Mouse (Mus musculus) intestine, postnatal 0 days (tissue): Measurements from ENCODE around the gene Mpp3. TPM values are rescaled to one million over a fixed set of nuclear protein-coding genes. Genes with fewer than 3 reads are reported as not detected.
A peak's percentile ranks its signal among the peaks of the same experiment; 100 is the strongest.

Experiments
- ATAC-seq: fragments of 200-750 bp; cut with Nextera tagmentation; 2 replicates; pipeline ENCODE4 v1.8.0; 2017; ENCODE audit warnings: mild to moderate bottlenecking, moderate TSS enrichment, moderate library complexity
- H3K27ac ChIP-seq: fragments of 300-500 bp; sonication (generic); 2 replicates; pipeline ENCODE4 v1.5.1; 2014; ENCODE audit warnings: mild to moderate bottlenecking, low read depth, low read length, moderate library complexity
- H3K27me3 ChIP-seq: fragments of 300-500 bp; sonication (generic); replicated peaks from 2 replicates; pipeline ENCODE4 v1.6.1; 2014; ENCODE audit warnings: low read length, mixed read lengths; ENCODE audit not compliant: control insufficient read depth, insufficient read depth
- H3K36me3 ChIP-seq: fragments of 300-500 bp; sonication (generic); 2 replicates; pipeline ENCODE4 v1.6.1; 2014; ENCODE audit warnings: mild to moderate bottlenecking, moderate library complexity; ENCODE audit not compliant: control insufficient read depth, insufficient read depth
- H3K4me1 ChIP-seq: fragments of 300-500 bp; sonication (generic); replicated peaks from 2 replicates; pipeline ENCODE4 v1.6.1; 2014; ENCODE audit warnings: antibody characterized with exemption, low read length, mixed read lengths; ENCODE audit not compliant: control insufficient read depth, insufficient read depth
- H3K4me2 ChIP-seq: fragments of 300-500 bp; sonication (generic); replicated peaks from 2 replicates; pipeline ENCODE4 v1.6.1; 2014; ENCODE audit warnings: low read depth, mild to moderate bottlenecking, moderate library complexity
- H3K4me3 ChIP-seq: fragments of 300-500 bp; sonication (generic); 2 replicates; pipeline ENCODE4 v1.5.1; 2014; ENCODE audit warnings: low read depth, low read length
- H3K9ac ChIP-seq: fragments of 300-500 bp; sonication (generic); 2 replicates; pipeline ENCODE4 v1.6.1; 2014; ENCODE audit warnings: mild to moderate bottlenecking, low read depth, low read length
- H3K9me3 ChIP-seq: fragments of 300-500 bp; sonication (generic); 2 replicates; pipeline ENCODE4 v1.6.1; 2016; ENCODE audit warnings: mixed run types; ENCODE audit not compliant: control insufficient read depth
- CTCF ChIP-seq: sonication (generic); IDR thresholded peaks from 2 replicates; pipeline ENCODE4 v1.5.1; 2016; ENCODE audit warnings: low read depth, mild to moderate bottlenecking, control low read depth, antibody characterized with exemption, moderate library complexity
- WGBS: fragments of 180-500 bp; shearing (Covaris S2); extraction: QIAGEN DNeasy Blood & Tissue Kit; methylation state at CpG from one replicate; pipeline ENCODE4 v1.1.7; 2014; 5-methylcytosine and 5-hydroxymethylcytosine counted together
- polyA plus RNA-seq: library from polyadenylated mRNA; unstranded; fragments of >200 nt; fragmentation: Nextera tagmentation; extraction: Ambion mirVana; gene quantifications from 2 replicates; pipeline ENCODE4 v1.2.1, GENCODE M21; 2015

Gene Mpp3
- polyA plus RNA-seq, 1 experiment from 2014 or later = 8.6 TPM

- no peak overlapping the region for H3K4me2 ChIP-seq
- no peak for TF ChIP-seq CTCF
- no peaks in the 10 kb centered on the region for H3K4me1 ChIP-seq
- no peak overlapping the region for H3K4me3 ChIP-seq
- no peaks in the 10 kb centered on the region for H3K36me3 ChIP-seq
- no peak overlapping the region for H3K9ac ChIP-seq
- no peak overlapping the region for H3K27ac ChIP-seq
- WGBS = 87% methylated on average over 14 of the region's 14 CpGs
- ATAC-seq = no peak
- no peaks in the 10 kb centered on the region for H3K27me3 ChIP-seq
- no peaks in the 10 kb centered on the region for H3K9me3 ChIP-seq
Measured at GRCm38 (mm10) chr11:102042971-102043370, 14.7 kb upstream of the Mpp3 start.

GRCm38 (mm10) chr11:102041350-102041949, 13.2 kb upstream of the Mpp3 start, which contains the start of gene Cd300lg:
Gene Cd300lg, plus strand, starts transcription at chr11:102041509.
- Histone ChIP-seq H3K9ac (no peak within 1 kb of the TSS), H3K27me3 (no peaks in the 10 kb centered on the region), H3K36me3 (no peaks in the 10 kb centered on the region), H3K9me3 (no peaks in the 10 kb centered on the region), H3K4me1 (no peaks in the 10 kb centered on the region), H3K27ac (no peak within 1 kb of the TSS), H3K4me2 (no peak within 1 kb of the TSS), H3K4me3 (no peak within 1 kb of the TSS)
- no peak for ATAC-seq
- WGBS = 41% methylated on average over 5 of the region's 5 CpGs
- TF ChIP-seq CTCF = no peak

DNA sequence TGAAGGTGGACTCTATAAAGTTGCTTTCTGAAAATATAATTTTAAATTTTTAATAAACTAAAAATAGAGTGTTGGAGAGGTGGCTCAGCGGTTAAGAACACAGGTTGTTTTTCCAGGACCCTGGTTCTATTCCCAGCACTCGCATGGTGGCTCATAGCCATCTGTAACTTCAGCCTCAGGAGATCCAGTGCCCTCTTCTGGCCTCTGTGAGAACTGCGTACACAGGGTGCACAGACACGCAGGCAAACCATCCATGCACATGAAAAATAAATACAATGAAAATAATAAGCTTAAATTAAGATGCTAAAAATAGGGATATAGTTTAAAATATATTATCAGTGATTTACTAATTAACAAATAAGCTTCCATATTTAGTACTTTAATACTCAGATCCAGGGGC, 12.4 kb upstream of the Mpp3 start:
- H3K9ac ChIP-seq = no peak overlapping the region
- H3K27me3 ChIP-seq = no peaks in the 10 kb centered on the region
- no peaks in the 10 kb centered on the region for H3K4me1 ChIP-seq
- 70% methylated on average over 4 of the region's 4 CpGs for WGBS
- TF ChIP-seq CTCF = no peak
- H3K4me3 ChIP-seq = no peak overlapping the region
- H3K4me2 ChIP-seq = no peak overlapping the region
- no peaks in the 10 kb centered on the region for H3K36me3 ChIP-seq
- H3K27ac ChIP-seq = no peak overlapping the region
- ATAC-seq = no peak
- H3K9me3 ChIP-seq = no peaks in the 10 kb centered on the region

GRCm38 (mm10) chr11:102040138-102040524, 11.9 kb upstream of the Mpp3 start:
- Histone ChIP-seq H3K36me3 (no peaks in the 10 kb centered on the region), H3K9ac (no peak overlapping the region), H3K4me1 (no peaks in the 10 kb centered on the region), H3K9me3 (no peaks in the 10 kb centered on the region), H3K27ac (no peak overlapping the region), H3K4me2 (0 out of 2 replicates have a peak overlapping the region, but pooled peaks have one; percentile 27), H3K4me3 (no peak overlapping the region), H3K27me3 (no peaks in the 10 kb centered on the region)
- WGBS = 0% methylated on average over 9 of the region's 9 CpGs
- peak; percentile 96 for TF ChIP-seq CTCF
- peak; percentile 93 for ATAC-seq

DNA sequence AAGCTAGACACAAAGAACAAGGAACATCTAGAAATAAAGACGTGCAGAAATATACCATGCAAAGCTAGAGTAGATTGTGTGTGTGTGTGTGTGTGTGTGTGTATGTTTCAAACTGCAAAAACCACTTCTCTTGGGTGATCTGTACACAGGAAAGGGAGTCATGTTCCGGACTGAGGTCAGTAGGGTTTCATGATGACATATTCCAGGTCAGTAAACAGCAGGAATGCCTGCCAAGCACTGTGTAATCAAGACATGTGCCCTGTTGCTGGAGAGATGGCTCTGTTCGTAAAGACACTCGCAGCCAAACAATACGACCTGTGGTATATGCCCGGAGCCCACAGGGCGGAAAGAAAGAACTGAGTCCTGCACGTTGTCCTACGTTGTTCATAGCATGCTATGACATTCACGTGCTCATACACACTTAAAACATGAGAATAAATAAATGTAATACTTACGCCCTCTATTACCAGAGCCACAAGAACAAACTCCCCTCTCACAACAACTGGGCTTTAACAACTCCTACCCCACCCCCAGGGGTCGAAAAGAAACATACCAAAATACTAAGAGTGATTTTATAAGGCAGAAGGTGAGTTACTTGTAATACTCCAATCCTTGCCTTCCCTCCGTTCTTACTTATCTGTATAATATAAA, 11.4 kb upstream of the Mpp3 start:
- ATAC-seq = no peak
- no peak for TF ChIP-seq CTCF
- no peak overlapping the region for H3K9ac ChIP-seq
- H3K4me2 ChIP-seq = 0 out of 2 replicates have a peak overlapping the region, but pooled peaks have one; percentile 27
- no peak overlapping the region for H3K4me3 ChIP-seq
- no peaks in the 10 kb centered on the region for H3K4me1 ChIP-seq
- 48% methylated on average over 13 of the region's 13 CpGs for WGBS
- H3K27me3 ChIP-seq = no peaks in the 10 kb centered on the region
- no peaks in the 10 kb centered on the region for H3K9me3 ChIP-seq
- no peak overlapping the region for H3K27ac ChIP-seq
- no peaks in the 10 kb centered on the region for H3K36me3 ChIP-seq

- Histone ChIP-seq H3K4me1 (no peaks in the 10 kb centered on the region), H3K27me3 (no peaks in the 10 kb centered on the region), H3K4me3 (no peak overlapping the region), H3K9me3 (no peaks in the 10 kb centered on the region), H3K27ac (no peak overlapping the region), H3K9ac (no peak overlapping the region), H3K36me3 (no peaks in the 10 kb centered on the region), H3K4me2 (no peak overlapping the region)
- 83% methylated on average over 6 of the region's 6 CpGs for WGBS
- no peak for ATAC-seq
- TF ChIP-seq CTCF = no peak
Measured at GRCm38 (mm10) chr11:102037789-102038188, 9.5 kb upstream of the Mpp3 start.
